Mouse (Mus musculus) v-Abl transformed pro-B cells (cell line): ENCODE results near the gene H1fx.
"Not testable (repeated sequence)": the region's sequence is repeated elsewhere in the genome, so short reads cannot be mapped to it uniquely, and the experiment has no call there.

Experiments
- in situ Hi-C, 2 experiments: fragments of 400-800 bp; cut with MboI; formaldehyde crosslinking; loops; one replicate each; pipeline ENCODE4 v1.15.1; 2025; ENCODE audit not compliant: unreplicated experiment in 2 of 2

H1fx gene

DNA sequence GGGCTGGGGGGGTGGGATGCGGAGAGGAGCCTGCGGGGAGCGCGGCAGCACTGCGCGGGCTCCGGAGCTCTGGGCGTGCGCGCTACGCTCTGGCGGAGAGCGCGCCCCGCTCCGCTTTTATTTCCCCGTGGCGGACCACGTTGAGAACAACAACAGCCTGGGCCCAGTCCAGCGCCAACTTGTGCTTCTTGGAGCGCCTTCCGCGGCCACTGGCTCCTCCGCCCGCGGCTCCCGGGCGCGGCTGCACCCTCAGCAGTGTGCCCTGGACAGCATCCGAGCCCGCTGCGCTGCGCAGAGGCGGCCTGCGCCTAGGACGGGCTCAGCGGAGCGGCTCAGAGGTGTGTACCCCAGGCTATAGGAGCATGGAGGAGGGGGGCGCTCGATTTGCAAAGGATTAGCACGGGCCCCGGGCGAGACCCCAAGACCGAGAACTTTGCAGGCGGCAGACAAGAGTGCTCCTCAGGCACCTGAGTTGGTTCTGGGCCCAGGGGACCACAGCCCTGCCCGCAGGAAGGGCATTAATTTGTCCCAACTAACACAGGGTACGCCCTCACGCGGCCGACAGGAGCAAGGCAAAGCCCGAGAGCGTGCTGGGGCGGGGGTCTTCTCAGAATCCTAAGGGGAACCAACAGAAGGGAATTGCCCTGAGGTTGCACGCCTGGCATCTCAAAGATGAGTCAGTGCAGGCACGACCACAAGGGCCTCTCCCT is at the start of gene H1fx:
Gene H1fx (minus strand): TSS at position 91 of the 710 bp plus-strand sequence.
- in situ Hi-C loops, result loop anchor here in 1 of 2 experiments (10.0 kb wide), 1 partner anchor 277 kb away; no protein-coding TSS in a partner anchor

DNA sequence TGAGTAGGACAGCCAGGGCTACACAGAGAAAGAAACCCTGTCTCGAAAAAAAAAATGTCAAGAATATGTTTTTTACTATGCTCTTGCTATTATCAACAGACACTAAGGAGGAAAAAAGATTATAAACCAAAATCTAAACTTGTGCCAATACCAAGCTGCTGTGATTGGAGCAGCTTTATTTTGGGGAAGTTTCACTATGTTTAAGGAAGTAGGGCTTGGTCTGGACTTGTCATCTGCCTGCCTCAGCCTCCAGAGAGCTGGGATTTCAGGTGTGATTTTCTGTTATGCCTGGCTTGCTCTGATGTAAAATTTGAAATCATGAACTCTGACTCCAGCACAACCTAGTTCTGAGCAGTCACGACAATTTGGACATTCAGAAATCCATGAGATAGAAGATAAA is 49.0 kb upstream of the H1fx start:
- in situ Hi-C loops, result no loop called here

- in situ Hi-C loops, result no loop called here
These were observed 46.0 kb upstream of the H1fx start for GRCm38 (mm10) chr6:88027390-88027789.

- in situ Hi-C loops, result no loop called here
These were observed 42.0 kb upstream of the H1fx start for GRCm38 (mm10) chr6:88023316-88023890.

DNA sequence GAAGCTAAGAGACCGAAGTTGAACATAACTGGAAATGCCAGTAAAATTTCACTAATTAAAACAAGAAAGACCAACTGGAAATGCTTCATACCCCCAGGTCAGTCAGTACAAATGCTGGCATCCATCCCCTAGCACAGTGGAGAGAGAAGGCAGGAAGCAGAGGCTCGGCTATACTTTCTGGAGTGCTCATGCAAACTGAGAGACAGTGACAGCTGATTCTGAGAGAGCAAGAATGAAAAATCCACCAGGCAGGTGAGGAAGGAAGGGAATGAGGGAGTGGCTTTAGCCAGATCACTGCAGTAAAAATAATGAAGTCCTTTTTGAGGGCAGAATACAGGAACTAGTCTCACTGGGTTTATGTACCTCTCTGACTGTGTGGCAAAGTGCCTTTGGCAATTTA is 37.7 kb upstream of the H1fx start:
- in situ Hi-C loops, result loop anchor here (5.0 to 10.0 kb wide), 2 partner anchors 53 to 56 kb away; no protein-coding TSS in a partner anchor

GRCm38 (mm10) chr6:88017821-88018220 is 36.4 kb upstream of the H1fx start:
- in situ Hi-C loops, result loop anchor here (5.0 to 10.0 kb wide), 2 partner anchors 54 to 57 kb away; no protein-coding TSS in a partner anchor

- in situ Hi-C loops, result loop anchor here (5.0 to 10.0 kb wide), 2 partner anchors 57 to 59 kb away; no protein-coding TSS in a partner anchor
These were observed 34.4 kb upstream of the H1fx start for GRCm38 (mm10) chr6:88015797-88016196.

- in situ Hi-C loops, result loop anchor here in 1 of 2 experiments (10.0 kb wide), 1 partner anchor 61 kb away; no protein-coding TSS in a partner anchor
These were observed 32.0 kb upstream of the H1fx start for GRCm38 (mm10) chr6:88013456-88013855.

- in situ Hi-C loops, result loop anchor here in 1 of 2 experiments (10.0 kb wide), 1 partner anchor 62 kb away; no protein-coding TSS in a partner anchor
These were observed 31.2 kb upstream of the H1fx start for GRCm38 (mm10) chr6:88012601-88013000.

GRCm38 (mm10) chr6:88011106-88011505 is 29.7 kb upstream of the H1fx start:
- in situ Hi-C loops, result loop anchor here in 1 of 2 experiments (10.0 kb wide), 1 partner anchor 64 kb away; no protein-coding TSS in a partner anchor

DNA sequence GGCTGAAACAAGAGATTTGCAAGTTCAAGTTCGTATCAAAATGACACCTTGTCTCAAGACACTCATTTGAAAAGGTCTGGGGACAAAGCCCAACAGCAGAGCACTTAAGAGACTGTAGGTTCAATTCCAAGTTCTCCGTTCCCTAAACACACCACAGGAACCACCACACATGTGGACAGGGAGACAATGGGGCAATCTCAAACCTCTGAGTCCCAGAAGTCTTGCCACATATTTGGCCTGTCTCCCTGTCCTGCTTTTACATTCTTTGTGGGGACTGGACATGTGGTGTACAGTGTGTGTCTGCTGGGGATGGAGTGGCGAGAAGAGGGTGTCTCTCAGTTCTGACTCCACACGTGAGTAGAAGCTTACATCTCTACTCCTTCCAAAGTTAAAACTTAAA is 27.8 kb upstream of the H1fx start:
- in situ Hi-C loops, result no loop called here

- in situ Hi-C loops, result not testable (repeated sequence)
These were observed 23.3 kb upstream of the H1fx start for GRCm38 (mm10) chr6:88004773-88005172.

GRCm38 (mm10) chr6:88003439-88003838 is 22.0 kb upstream of the H1fx start:
- in situ Hi-C loops, result no loop called here

- in situ Hi-C loops, result loop anchor here (5.0 to 10.0 kb wide), 3 partner anchors 234 to 294 kb away; no protein-coding TSS in a partner anchor
These were observed 16.9 kb upstream of the H1fx start for GRCm38 (mm10) chr6:87998358-87998757.

GRCm38 (mm10) chr6:87997706-87998265 is 16.3 kb upstream of the H1fx start:
- in situ Hi-C loops, result loop anchor here (5.0 to 10.0 kb wide), 3 partner anchors 233 to 293 kb away; no protein-coding TSS in a partner anchor

GRCm38 (mm10) chr6:87996606-87997005 is 15.2 kb upstream of the H1fx start:
- in situ Hi-C loops, result loop anchor here (5.0 to 10.0 kb wide), 3 partner anchors 232 to 292 kb away; no protein-coding TSS in a partner anchor

DNA sequence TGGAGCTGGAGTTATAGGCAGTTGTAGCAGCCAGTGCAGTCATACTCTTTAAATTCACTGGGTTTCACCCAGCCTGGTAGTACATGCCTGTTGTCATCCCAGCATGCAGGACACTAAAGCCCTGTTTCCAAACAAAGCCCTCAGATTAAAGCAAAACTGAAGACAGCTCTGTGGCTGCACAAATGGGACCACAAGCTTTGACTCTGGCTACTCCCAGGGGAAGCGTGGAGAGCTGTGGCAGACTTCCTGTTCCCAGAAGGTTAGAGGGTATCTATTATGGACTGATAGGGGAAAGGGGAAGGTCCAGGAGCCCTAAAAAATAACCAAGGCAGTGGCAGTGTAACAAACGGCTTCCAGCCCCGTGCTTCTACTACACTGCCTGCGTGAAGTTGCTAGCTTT is 14.1 kb upstream of the H1fx start:
- in situ Hi-C loops, result loop anchor here (5.0 to 10.0 kb wide), 3 partner anchors 231 to 291 kb away; no protein-coding TSS in a partner anchor

GRCm38 (mm10) chr6:87993790-87994571 is 12.5 kb upstream of the H1fx start:
- in situ Hi-C loops, result loop anchor here (5.0 to 10.0 kb wide), 4 partner anchors 47 to 289 kb away; no protein-coding TSS in a partner anchor

GRCm38 (mm10) chr6:87992733-87993132 is 11.3 kb upstream of the H1fx start:
- in situ Hi-C loops, result loop anchor here (5.0 to 10.0 kb wide), 4 partner anchors 45 to 288 kb away; no protein-coding TSS in a partner anchor

DNA sequence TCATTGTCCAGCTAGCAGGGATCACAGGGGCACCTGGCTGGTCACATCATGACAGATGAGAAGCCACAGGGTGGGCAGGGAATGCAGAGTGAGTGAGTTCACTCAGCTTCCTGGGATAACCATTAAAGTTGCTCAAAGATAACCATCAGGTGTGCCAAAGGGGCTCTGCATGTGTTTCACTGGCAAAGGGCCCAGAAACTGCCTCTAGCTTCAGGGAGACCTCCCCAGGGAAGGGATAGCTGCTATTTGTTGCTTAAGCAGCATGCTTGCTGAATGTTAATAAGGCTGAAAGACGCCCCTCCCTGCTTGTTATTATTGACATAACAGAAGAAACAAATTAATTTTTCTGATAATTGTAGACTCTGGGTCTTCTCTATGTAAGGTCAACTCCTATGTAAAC is 10.4 kb upstream of the H1fx start:
- in situ Hi-C loops, result loop anchor here (5.0 to 10.0 kb wide), 4 partner anchors 45 to 287 kb away; no protein-coding TSS in a partner anchor
